Mouse (Mus musculus): Measurements from ENCODE around the gene Cd80.

The Cd80 gene

GRCm38 (mm10) chr16:38448458-38448857, 6.9 kb upstream of the Cd80 start:
- no peak for DNase-seq (ENCODE audit: low read depth, low spot score)

- no peak for DNase-seq (ENCODE audit: low read depth, low spot score)
Observed at GRCm38 (mm10) chr16:38450707-38451106, 4.7 kb upstream of the Cd80 start.

- no peak for DNase-seq (ENCODE audit: low read depth, low spot score)
Observed at GRCm38 (mm10) chr16:38451421-38452205, 3.7 kb upstream of the Cd80 start.

- peak; percentile 46 for DNase-seq (ENCODE audit: low read depth, low spot score)
Observed at GRCm38 (mm10) chr16:38452442-38453202, 2.7 kb upstream of the Cd80 start, which contains the start of gene Adprh. Gene Adprh (minus strand): TSS chr16:38452703.

- DNase-seq (ENCODE audit: low read depth, low spot score), result no peak
Observed at GRCm38 (mm10) chr16:38453203-38453553, 2.2 kb upstream of the Cd80 start.

GRCm38 (mm10) chr16:38453952-38454351, 1.4 kb upstream of the Cd80 start:
- no peak for DNase-seq (ENCODE audit: low read depth, low spot score)

- DNase-seq (ENCODE audit: low read depth, low spot score), result no peak
Observed at GRCm38 (mm10) chr16:38454533-38455254, 667 bp upstream of the Cd80 start.

GRCm38 (mm10) chr16:38456812-38457567, 1.6 kb downstream of the Cd80 start:
- DNase-seq (ENCODE audit: low read depth, low spot score), result no peak

- DNase-seq (ENCODE audit: low read depth, low spot score), result peak; percentile 71
Observed at GRCm38 (mm10) chr16:38458600-38459280, 3.4 kb downstream of the Cd80 start.

GRCm38 (mm10) chr16:38459990-38460389, 4.6 kb downstream of the Cd80 start:
- no peak for DNase-seq (ENCODE audit: low read depth, low spot score)

- DNase-seq (ENCODE audit: low read depth, low spot score), result no peak
Observed at GRCm38 (mm10) chr16:38461749-38462148, 6.4 kb downstream of the Cd80 start.

- DNase-seq (ENCODE audit: low read depth, low spot score), result no peak
Observed at GRCm38 (mm10) chr16:38462161-38462560, 6.8 kb downstream of the Cd80 start.

- no peak for DNase-seq (ENCODE audit: low read depth, low spot score)
Observed at GRCm38 (mm10) chr16:38463305-38463704, 7.9 kb downstream of the Cd80 start.

- no peak for DNase-seq (ENCODE audit: low read depth, low spot score)
Observed at GRCm38 (mm10) chr16:38466089-38466488, 10.7 kb downstream of the Cd80 start.

- DNase-seq (ENCODE audit: low read depth, low spot score), result no peak
Observed at GRCm38 (mm10) chr16:38467091-38467916, 11.9 kb downstream of the Cd80 start.

GRCm38 (mm10) chr16:38467917-38468705, 12.8 kb downstream of the Cd80 start:
- no peak for DNase-seq (ENCODE audit: low read depth, low spot score)

GRCm38 (mm10) chr16:38468706-38469018, 13.3 kb downstream of the Cd80 start:
- DNase-seq (ENCODE audit: low read depth, low spot score), result no peak

GRCm38 (mm10) chr16:38469437-38469836, 14.1 kb downstream of the Cd80 start:
- DNase-seq (ENCODE audit: low read depth, low spot score), result no peak
